Mouse (Mus musculus) ES-Bruce4 (cell line): ENCODE results near the gene Dpp4.

Experiments
- CTCF ChIP-seq: IDR thresholded peaks from one replicate; pipeline ENCODE4 v1.8.1; 2011; ENCODE audit warnings: low read depth, low read length
- POLR2A ChIP-seq: IDR thresholded peaks from one replicate; pipeline ENCODE4 v1.8.1; 2011; ENCODE audit warnings: low read length; ENCODE audit not compliant: insufficient read depth

GRCm38 (mm10) chr2:62362211-62362610 lies 49.8 kb downstream of the Dpp4 start:
- TF ChIP-seq CTCF (no peak), POLR2A (no peak)
